9 mouse cellular contexts compared by ENCODE assay signal in genomic region chr2:160760433-160761184, GRCm38 (mm10). TPM values are rescaled to one million over a fixed set of nuclear protein-coding genes. Genes with fewer than 3 reads are reported as not detected.
DNase-seq lines count a peak whose midpoint lies in the region; ATAC-seq and TF ChIP-seq lines count a peak whose summit lies in the region.
"Had no signal": no experiment of that assay in that cellular context is flagged by ENCODE, and none has a peak within 500 bp of the region (broad histone marks: within the 10 kb centered on the region; RNA-seq: fewer than 3 reads in every experiment).

No protein-coding gene starts in this region.

- no peak overlapping the region for H3K4me3 ChIP-seq in liver, embryonic 14.5 days (ENCODE audit: insufficient read depth in 1 of 2, low read depth in 2 of 2, low read length in 2 of 2)
- H3K4me3 ChIP-seq in liver, embryonic 12.5 days, result no peak overlapping the region
- H3K4me3 ChIP-seq: limb, embryonic 13.5 days had no signal

- H3K9me3 ChIP-seq in liver, embryonic 14.5 days (ENCODE audit: control insufficient read depth, low read length), result no peaks in the 10 kb centered on the region
- H3K9me3 ChIP-seq in liver, embryonic 12.5 days (replicated peaks), result no peaks in the 10 kb centered on the region
- H3K9me3 ChIP-seq: limb, embryonic 13.5 days had no signal

- WGBS in liver, embryonic 14.5 days (ENCODE audit: insufficient replicate concordance), result 71% methylated on average over 9 of the region's 9 CpGs
- WGBS in liver, embryonic 12.5 days (ENCODE audit: insufficient replicate concordance), result 72% methylated on average over 9 of the region's 9 CpGs

- TF ChIP-seq CTCF in liver, embryonic 14.5 days (IDR thresholded peaks at IDR 0.05; ENCODE audit: low read depth), result peak; percentile 76

- TF ChIP-seq EP300 in liver, embryonic 14.5 days (IDR thresholded peaks at IDR 0.05; ENCODE audit: low read depth), result no peak

- no peak overlapping the region for H3K27ac ChIP-seq in liver, embryonic 14.5 days
- H3K27ac ChIP-seq in liver, embryonic 12.5 days, result no peak overlapping the region
- H3K27ac ChIP-seq: limb, embryonic 13.5 days had no signal

- no peak overlapping the region for H3K4me2 ChIP-seq in liver, embryonic 14.5 days (ENCODE audit: low read depth)
- H3K4me2 ChIP-seq in liver, embryonic 12.5 days, result no peak overlapping the region
- H3K4me2 ChIP-seq: limb, embryonic 13.5 days had no signal

- ATAC-seq in liver, embryonic 14.5 days (ENCODE audit: insufficient read depth), result no peak
- no peak for ATAC-seq in liver, embryonic 12.5 days
- ATAC-seq in megakaryocyte-erythroid progenitor cell, adult 5-6 weeks (replicated peaks; ENCODE audit: low FRiP score, low TSS enrichment, poor library complexity, severe bottlenecking), result peak; percentile 72
- no peak for ATAC-seq in monocyte, adult 5-6 weeks (replicated peaks; ENCODE audit: insufficient number of reproducible peaks, low FRiP score, low TSS enrichment, poor library complexity, severe bottlenecking)

- DNase-seq in cerebellum, adult 18-20 months, result peak; percentile 31 to 50
- DNase-seq in cerebellum, adult 11 months, result no peak
- DNase-seq in liver, embryonic 14.5 days (ENCODE audit: low read depth in 3 of 3, low spot score in 3 of 3), result no peak
- peak; percentile 56 for DNase-seq in adrenal gland, postnatal 25 days
- peak; percentile 72 for DNase-seq in kidney, adult 9 months

- no peaks in the 10 kb centered on the region for H3K4me1 ChIP-seq in liver, embryonic 14.5 days (replicated peaks; ENCODE audit: control insufficient read depth in 2 of 2, insufficient read depth in 2 of 2, low read length in 1 of 2)
- H3K4me1 ChIP-seq in liver, embryonic 12.5 days, result no peaks in the 10 kb centered on the region

- H3K36me3 ChIP-seq in liver, embryonic 14.5 days (replicated peaks; ENCODE audit: control insufficient read depth, insufficient read depth, low read depth), result no peaks in the 10 kb centered on the region
- peaks cover 57% of the 10 kb centered on the region for H3K36me3 ChIP-seq in liver, embryonic 12.5 days

- H3K9ac ChIP-seq in liver, embryonic 14.5 days (replicated peaks), result no peak overlapping the region
- no peak overlapping the region for H3K9ac ChIP-seq in liver, embryonic 12.5 days
- H3K9ac ChIP-seq: limb, embryonic 13.5 days had no signal

- H3K27me3 ChIP-seq in liver, embryonic 14.5 days (ENCODE audit: control insufficient read depth, insufficient read depth, low read length), result no peaks in the 10 kb centered on the region
- no peaks in the 10 kb centered on the region for H3K27me3 ChIP-seq in liver, embryonic 12.5 days (replicated peaks)
- H3K27me3 ChIP-seq: limb, embryonic 13.5 days had no signal

RNA-seq across cellular contexts. Expression of gene Plcg1, which starts 29.5 kb away (rescaled TPM):
- polyA plus RNA-seq in liver, embryonic 14.5 days (2012; rRNA removed), result 4.2 and 5.4 TPM in 2 replicates
- polyA plus RNA-seq in liver, embryonic 14.5 days (2014; fragmentation: Nextera tagmentation; extraction: Ambion mirVana), result 3.3 and 3.9 TPM in 2 replicates
- 11.7 and 16.0 TPM in 2 replicates for polyA plus RNA-seq in liver, embryonic 12.5 days (2016; fragmentation: Nextera tagmentation; extraction: Ambion mirVana)
- 63.3 and 90.9 TPM in 2 replicates for total RNA-seq in adrenal gland, postnatal 25 days (2021)
- 18.8 and 20.7 TPM in 2 replicates for total RNA-seq in megakaryocyte-erythroid progenitor cell, adult 5-6 weeks (2014; fragmentation: Nextera tagmentation)
- total RNA-seq in megakaryocyte-erythroid progenitor cell, adult 5-6 weeks (2017), result 14.7 and 19.3 TPM in 2 replicates
- total RNA-seq in monocyte, adult 5-6 weeks (2017), result 7.9 to 14.9 TPM (median 14.5 TPM) in 3 replicates

Comparison
In these comparisons a context has a peak if more than half of its experiments do, and no peak if none do; other contexts are left out.
1. DNase-seq: peak in cerebellum, adult 18-20 months (2 of 2), adrenal gland, postnatal 25 days (single experiment) and kidney, adult 9 months (single experiment); none in cerebellum, adult 11 months (single experiment) and liver, embryonic 14.5 days (0 of 3).